Mouse (Mus musculus): ENCODE data around the gene Il9r.

Gene Il9r

DNA sequence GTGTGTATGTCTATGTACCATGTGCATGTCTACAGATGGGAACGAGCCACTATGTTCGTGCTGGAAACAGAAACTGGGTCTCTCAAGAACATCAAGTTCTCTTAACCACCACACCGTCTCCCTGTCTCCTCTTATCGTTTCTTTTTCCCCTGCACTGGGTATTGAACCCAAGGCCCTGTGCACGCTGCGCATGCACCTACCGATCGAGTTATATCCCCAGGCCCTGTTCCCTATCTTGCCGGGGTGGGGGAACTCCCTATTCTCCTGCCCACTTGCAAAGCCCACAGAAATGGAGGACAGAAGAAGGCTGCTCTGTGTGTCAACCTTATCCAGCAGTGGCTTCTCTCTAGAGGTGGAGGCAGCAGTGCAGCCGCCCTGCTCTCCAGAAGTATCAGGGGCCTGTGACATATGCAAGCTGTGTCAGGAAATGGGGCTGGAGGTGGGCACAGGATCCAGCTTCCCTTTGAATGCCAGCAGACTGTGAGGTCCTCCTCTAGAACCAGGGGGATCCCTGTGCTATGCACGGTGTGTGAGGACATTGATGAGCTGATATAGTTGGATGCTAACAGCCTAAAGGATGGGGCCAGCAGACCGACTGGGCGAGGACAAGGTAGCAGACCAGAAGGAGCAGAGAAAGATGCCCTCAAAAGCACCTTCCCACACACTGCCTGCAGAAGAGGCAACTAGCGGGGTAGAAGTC, 1.7 kb downstream of the Il9r start:
- no peak for DNase-seq (ENCODE audit: low spot score)

DNA sequence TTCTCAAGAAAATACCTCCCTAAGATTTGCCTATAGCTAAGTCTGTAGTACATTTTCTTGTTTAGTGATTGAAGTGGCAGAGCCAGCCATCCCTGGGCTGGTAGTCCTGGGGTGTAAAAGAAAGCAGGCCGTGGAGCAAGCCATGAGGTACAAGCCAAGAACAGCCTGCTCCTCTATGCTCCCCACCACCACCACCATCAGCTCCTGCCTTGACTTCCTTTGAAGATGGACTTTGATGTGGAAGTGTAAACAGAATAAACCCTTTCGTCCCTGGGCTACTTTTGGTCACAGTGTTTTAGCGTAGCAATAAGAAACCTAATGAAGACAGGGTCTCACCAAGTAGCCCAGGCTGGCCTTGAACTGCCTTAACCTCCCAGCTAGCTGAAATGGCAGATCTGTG, 2.3 kb downstream of the Il9r start:
- DNase-seq (ENCODE audit: low spot score) = no peak

DNA sequence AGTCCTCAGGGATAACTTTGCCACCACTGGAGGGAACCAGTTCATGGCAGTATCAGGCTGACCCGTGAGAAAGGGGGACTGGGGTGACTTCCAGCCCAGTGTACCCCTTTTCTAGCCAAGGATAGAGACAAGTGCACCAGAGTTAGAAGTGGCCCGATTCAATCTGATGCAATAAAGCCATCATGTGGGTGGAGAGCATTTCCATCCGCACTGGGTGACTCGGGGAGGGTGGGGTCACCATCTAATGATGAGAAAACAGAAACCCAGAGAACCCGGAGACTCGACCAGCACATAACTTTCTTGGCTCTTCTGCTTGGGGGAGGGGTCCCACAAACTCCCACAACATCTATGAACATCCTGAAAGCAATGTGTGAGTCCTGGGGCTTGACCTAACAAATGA, 3.4 kb downstream of the Il9r start:
- DNase-seq (ENCODE audit: low spot score) = no peak

DNA sequence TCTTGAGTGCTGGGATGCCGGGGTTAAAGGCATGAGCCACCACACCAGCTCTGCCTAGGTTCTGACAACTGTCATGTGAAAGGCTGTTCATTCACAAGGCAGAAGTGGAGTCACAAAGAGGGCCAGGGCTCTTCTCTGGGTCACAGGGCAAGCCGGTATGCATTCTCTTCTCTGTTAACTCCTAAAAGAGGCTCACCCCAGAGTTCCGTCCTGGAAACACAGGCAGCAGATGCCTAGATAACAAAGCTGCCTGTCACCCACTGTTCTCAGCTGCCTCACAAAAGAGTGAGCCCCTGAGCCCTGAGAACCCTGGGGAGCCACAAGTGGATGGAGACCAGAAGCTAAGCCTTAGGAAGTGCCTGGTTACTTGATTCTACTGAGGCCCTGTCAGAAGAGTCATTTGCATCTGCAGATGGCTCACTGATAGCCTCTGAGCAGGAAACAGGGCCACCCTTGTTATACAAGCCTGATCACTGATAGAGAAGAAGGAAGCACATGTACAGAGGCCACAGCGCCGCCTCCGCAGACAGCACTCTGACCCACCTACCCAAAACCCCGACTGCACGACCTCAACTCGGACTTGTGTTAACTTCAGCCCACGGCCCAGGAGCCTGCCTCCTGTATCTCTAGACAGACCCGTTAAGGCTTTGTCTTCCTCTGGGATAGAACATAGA, 4.1 kb downstream of the Il9r start:
- no peak for DNase-seq (ENCODE audit: low spot score)

DNA sequence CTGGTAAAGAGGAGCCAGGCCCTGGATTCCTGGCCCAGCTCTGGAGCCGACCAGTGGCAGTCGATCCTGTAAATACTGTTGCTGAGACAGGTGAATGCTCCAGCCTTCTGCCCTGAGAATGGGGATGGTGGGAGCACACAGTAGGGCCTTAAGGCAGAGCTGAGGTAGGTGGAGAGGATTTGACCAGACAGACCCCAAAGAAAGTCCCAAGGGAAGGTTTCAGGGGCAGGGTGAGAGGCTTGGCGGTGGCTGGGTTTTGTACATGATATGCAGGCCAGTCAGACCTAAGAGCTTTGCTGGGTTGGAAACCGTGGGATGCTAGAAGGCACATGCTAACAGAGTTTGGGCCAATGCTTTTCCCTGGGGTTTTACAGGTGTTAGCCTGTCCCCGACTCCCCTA, 5.5 kb downstream of the Il9r start:
- DNase-seq (ENCODE audit: low spot score) = no peak

DNA sequence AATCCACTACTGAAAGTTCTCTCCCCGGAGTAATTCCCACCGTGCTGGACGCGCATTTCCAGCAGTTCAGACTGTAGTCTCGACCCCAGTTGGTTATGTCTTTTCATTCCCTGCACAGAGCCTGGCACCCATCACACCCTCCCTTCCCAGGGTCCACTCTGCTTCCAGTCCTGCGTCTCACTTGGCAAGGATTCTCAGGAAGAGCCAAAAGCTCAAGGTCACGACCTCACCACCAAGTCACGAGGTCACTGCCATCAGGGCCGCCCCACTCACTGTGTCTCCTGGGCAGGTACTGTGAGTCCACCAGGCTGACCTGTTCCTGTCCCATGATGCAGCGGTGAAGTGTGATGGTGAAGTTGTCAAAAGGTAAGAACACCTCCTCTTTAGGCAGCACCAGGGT, 6.0 kb downstream of the Il9r start:
- no peak for DNase-seq (ENCODE audit: low spot score)

GRCm38 (mm10) chr11:32193156-32193555, 6.9 kb downstream of the Il9r start:
- no peak for DNase-seq (ENCODE audit: low spot score)

DNA sequence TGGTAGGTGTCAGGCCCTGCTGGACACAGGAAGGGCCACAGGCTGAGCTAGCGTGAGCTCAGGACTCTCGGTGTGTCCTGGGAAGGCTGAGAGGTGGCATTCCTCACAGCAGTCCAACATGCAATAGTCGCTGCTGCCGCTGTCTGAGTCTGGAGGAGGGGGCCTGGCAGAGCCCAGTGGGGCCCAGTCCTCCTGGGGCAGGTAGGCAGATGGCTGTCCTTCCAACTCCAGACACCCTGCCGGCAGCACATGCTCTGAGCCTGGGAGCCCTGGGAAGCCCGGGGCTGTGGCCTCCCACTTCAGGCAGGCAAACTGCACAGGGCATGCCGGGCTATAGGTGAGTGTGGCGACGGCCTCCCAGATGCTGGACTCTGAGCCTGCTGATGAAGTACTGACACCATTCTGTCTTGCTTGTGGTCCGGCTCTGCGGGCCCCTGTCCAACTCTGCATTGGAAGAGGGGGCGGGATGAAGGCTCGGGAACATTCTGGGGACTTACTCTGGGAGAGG, 9.4 kb downstream of the Il9r start:
- no peak for DNase-seq (ENCODE audit: low spot score)

GRCm38 (mm10) chr11:32190119-32190518, 10.0 kb downstream of the Il9r start:
- DNase-seq (ENCODE audit: low spot score) = no peak

DNA sequence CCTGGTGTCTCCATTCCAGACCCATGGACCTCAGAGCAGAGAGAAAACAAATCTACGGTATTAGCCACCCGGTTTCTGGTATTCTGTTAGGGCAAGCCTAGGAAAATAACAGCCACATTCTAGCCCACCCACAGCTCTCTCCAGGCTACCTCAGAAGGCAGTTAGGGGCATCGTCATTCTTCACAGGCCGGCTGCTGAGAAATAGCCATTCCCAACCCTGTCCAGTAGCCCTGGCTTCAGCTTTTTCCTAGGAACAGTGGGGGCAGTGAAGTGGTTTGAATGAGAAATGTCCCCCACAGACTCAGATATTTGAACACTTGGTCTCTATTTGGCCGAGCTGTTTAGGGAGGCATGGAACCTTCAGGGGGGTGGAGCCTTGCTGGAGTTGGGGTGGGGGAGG, 10.6 kb downstream of the Il9r start:
- DNase-seq (ENCODE audit: low spot score) = no peak

GRCm38 (mm10) chr11:32188881-32189280, 11.2 kb downstream of the Il9r start:
- no peak for DNase-seq (ENCODE audit: low spot score)

- no peak for DNase-seq (ENCODE audit: low spot score)
Observed at GRCm38 (mm10) chr11:32187256-32187655, 12.8 kb downstream of the Il9r start.

DNA sequence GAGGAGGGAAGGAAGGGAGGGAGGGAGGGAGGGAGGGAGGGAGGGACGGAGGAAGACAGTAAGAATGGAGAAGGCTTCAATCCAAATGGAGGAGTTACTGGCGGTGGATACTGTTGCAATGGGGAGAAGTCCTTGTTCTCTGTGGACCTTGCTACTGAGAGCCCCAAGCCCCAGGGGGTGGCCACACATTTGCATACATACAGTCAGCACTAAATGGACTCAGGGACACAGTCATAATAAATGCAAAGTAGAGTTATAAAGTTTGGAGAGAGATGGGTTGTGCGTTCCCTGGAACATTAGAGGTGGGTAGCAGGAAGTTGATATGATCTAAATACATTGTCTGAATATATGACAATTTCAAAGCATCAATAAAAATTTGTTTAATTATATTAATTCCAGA, 14.0 kb downstream of the Il9r start:
- DNase-seq (ENCODE audit: low spot score) = no peak

- DNase-seq (ENCODE audit: low spot score) = no peak
Observed at GRCm38 (mm10) chr11:32184469-32184868, 15.6 kb downstream of the Il9r start.

GRCm38 (mm10) chr11:32181973-32182868, 17.9 kb downstream of the Il9r start:
- peak; percentile 69 for DNase-seq (ENCODE audit: low spot score)

GRCm38 (mm10) chr11:32181246-32181645, 18.8 kb downstream of the Il9r start:
- DNase-seq (ENCODE audit: low spot score) = no peak

GRCm38 (mm10) chr11:32178506-32178905, 21.6 kb downstream of the Il9r start:
- no peak for DNase-seq (ENCODE audit: low spot score)

GRCm38 (mm10) chr11:32166683-32167082, 33.4 kb downstream of the Il9r start:
- no peak for DNase-seq (ENCODE audit: low spot score)

- DNase-seq (ENCODE audit: low spot score) = peak; percentile 67
Observed at GRCm38 (mm10) chr11:32161922-32162804, 37.9 kb downstream of the Il9r start.

GRCm38 (mm10) chr11:32161500-32161899, 38.6 kb downstream of the Il9r start:
- no peak for DNase-seq (ENCODE audit: low spot score)

- no peak for DNase-seq (ENCODE audit: low spot score)
Observed at GRCm38 (mm10) chr11:32160341-32160740, 39.7 kb downstream of the Il9r start.

DNA sequence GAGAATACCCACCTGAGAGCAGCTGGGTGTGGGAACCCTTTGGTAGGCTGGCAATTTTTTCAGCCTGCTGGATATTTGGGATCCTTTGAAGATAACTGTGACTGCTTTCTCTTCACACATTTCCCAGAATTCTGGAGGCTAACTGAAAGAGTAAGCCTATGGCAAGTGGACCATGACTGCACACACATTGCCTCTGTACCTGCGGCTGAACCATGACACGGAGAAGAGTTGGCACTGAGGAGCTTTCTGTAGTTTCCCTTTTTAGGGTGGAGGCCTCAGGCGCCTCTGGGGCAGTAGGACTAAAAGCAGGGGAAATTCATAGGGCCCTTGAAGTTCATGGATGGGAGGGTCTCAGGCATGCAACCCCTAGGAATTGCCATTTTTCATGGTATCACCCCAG, 40.9 kb downstream of the Il9r start:
- DNase-seq (ENCODE audit: low spot score) = no peak

Data from testis, postnatal 14 days (tissue).